ENCODE assay signal across 18 mouse cellular contexts in the genomic region with DNA sequence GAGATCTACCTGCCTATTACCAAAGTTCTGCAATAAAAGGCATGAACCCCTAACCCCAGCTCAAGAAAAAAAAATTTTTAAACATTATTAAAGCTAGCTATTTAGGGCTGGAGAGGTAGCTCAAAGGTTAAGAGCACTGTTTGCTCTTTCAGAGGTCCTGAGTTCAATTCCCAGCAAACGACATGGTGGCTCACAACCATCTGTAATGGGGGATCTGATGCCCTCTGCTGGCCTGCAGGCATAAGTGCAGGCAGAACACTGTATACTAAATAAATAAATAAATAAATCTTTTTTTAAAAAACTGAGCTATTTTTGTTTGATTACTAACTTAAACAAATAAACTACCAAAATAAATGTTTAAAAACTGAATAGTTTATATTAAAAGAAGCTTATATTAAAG.
DNase-seq lines count a peak whose midpoint lies in the region; ATAC-seq and TF ChIP-seq lines count a peak whose summit lies in the region.
"Had no signal": no experiment of that assay in that cellular context is flagged by ENCODE, and none has a peak within 500 bp of the region (broad histone marks: within the 10 kb centered on the region; RNA-seq: fewer than 3 reads in every experiment).

No protein-coding gene starts in this region.

- no peak for TF ChIP-seq POLR2A in ES-Bruce4 (IDR thresholded peaks at IDR 0.05; ENCODE audit: insufficient read depth, low read length)
- no peak for TF ChIP-seq POLR2A in olfactory bulb, adult 2 months (IDR thresholded peaks at IDR 0.05; ENCODE audit: insufficient read depth, low read depth, low read length)

- no peak for TF ChIP-seq EP300 in lung, postnatal 0 days (IDR thresholded peaks at IDR 0.05)
- no peak for TF ChIP-seq EP300 in ES-Bruce4 (IDR thresholded peaks at IDR 0.05; ENCODE audit: insufficient read depth, low read depth, low read length)

- no peak overlapping the region for H3K27ac ChIP-seq in hindbrain, postnatal 0 days
- no peak overlapping the region for H3K27ac ChIP-seq in hindbrain, embryonic 13.5 days
- H3K27ac ChIP-seq in lung, postnatal 0 days (ENCODE audit: low read length): no peak overlapping the region
- H3K27ac ChIP-seq in ES-Bruce4 (ENCODE audit: insufficient read depth, low read length): no peak overlapping the region
- H3K27ac ChIP-seq in olfactory bulb, adult 2 months (ENCODE audit: insufficient read depth, low read depth, low read length): no peak overlapping the region
- H3K27ac ChIP-seq: embryonic facial prominence, embryonic 13.5 days; forebrain, embryonic 12.5 days; hindbrain, embryonic 14.5 days; kidney, embryonic 15.5 days; limb, embryonic 12.5 days; midbrain, embryonic 15.5 days; neural tube, embryonic 13.5 days had no signal

- ATAC-seq in hindbrain, postnatal 0 days: no peak
- ATAC-seq in hindbrain, embryonic 13.5 days (ENCODE audit: low FRiP score): no peak
- ATAC-seq in lung, postnatal 0 days: no peak
- ATAC-seq: midbrain, embryonic 15.5 days had no signal

- H3K9ac ChIP-seq in hindbrain, postnatal 0 days (replicated peaks; ENCODE audit: low read length): no peak overlapping the region
- H3K9ac ChIP-seq in hindbrain, embryonic 13.5 days: no peak overlapping the region
- no peak overlapping the region for H3K9ac ChIP-seq in lung, postnatal 0 days (replicated peaks; ENCODE audit: low read depth)
- no peak overlapping the region for H3K9ac ChIP-seq in ES-Bruce4 (ENCODE audit: low read depth, poor library complexity, severe bottlenecking)
- H3K9ac ChIP-seq: embryonic facial prominence, embryonic 13.5 days; forebrain, embryonic 12.5 days; hindbrain, embryonic 14.5 days; kidney, embryonic 15.5 days; limb, embryonic 12.5 days; midbrain, embryonic 15.5 days; neural tube, embryonic 13.5 days had no signal

- no peaks in the 10 kb centered on the region for H3K9me3 ChIP-seq in hindbrain, postnatal 0 days (ENCODE audit: low read length)
- H3K9me3 ChIP-seq in hindbrain, embryonic 13.5 days: no peaks in the 10 kb centered on the region
- H3K9me3 ChIP-seq in lung, postnatal 0 days (ENCODE audit: low read length): no peaks in the 10 kb centered on the region
- H3K9me3 ChIP-seq in ES-Bruce4 (replicated peaks; ENCODE audit: control insufficient read depth, insufficient read depth, low read length, poor library complexity, severe bottlenecking): no peaks in the 10 kb centered on the region
- H3K9me3 ChIP-seq: embryonic facial prominence, embryonic 13.5 days; forebrain, embryonic 12.5 days; G1E; kidney, embryonic 15.5 days; limb, embryonic 12.5 days; midbrain, embryonic 15.5 days; neural tube, embryonic 13.5 days had no signal

- DNase-seq in hindbrain, postnatal 0 days (ENCODE audit: low spot score): no peak
- DNase-seq in lung, postnatal 0 days (ENCODE audit: low spot score): peak; percentile 28
- no peak for DNase-seq in lung, postnatal 25 days (ENCODE audit: low spot score)
- DNase-seq in adrenal gland, postnatal 25 days: no peak
- no peak for DNase-seq in adrenal gland, postnatal 36 days
- DNase-seq: cerebellum, postnatal 25 days; lung, postnatal 4 days had no signal

- peak; percentile 53 for TF ChIP-seq CTCF in hindbrain, postnatal 0 days (IDR thresholded peaks at IDR 0.05; ENCODE audit: low read depth)
- TF ChIP-seq CTCF in lung, postnatal 0 days (IDR thresholded peaks at IDR 0.05): peak; percentile 62
- peak; percentile 56 for TF ChIP-seq CTCF in ES-Bruce4 (IDR thresholded peaks at IDR 0.05; ENCODE audit: low read depth, low read length)
- peak; percentile 21; the same call in 1 of the 2 replicates for TF ChIP-seq CTCF in olfactory bulb, adult 2 months (IDR thresholded peaks at IDR 0.05; ENCODE audit: insufficient read depth, low read depth, low read length)

- 72% methylated on average over 1 of the region's 1 CpGs for WGBS in hindbrain, postnatal 0 days
- whole genome bisulfite sequencing in hindbrain, embryonic 13.5 days: 68% methylated on average over 1 of the region's 1 CpGs
- 71% methylated on average over 1 of the region's 1 CpGs for WGBS in lung, postnatal 0 days
- 53% methylated on average over 1 of the region's 1 CpGs for WGBS in olfactory bulb, adult 2 months

- no peaks in the 10 kb centered on the region for H3K36me3 ChIP-seq in hindbrain, postnatal 0 days (ENCODE audit: insufficient read depth, low read length)
- H3K36me3 ChIP-seq in hindbrain, embryonic 13.5 days: no peaks in the 10 kb centered on the region
- no peaks in the 10 kb centered on the region for H3K36me3 ChIP-seq in lung, postnatal 0 days (ENCODE audit: insufficient read depth, low read length)
- no peaks in the 10 kb centered on the region for H3K36me3 ChIP-seq in ES-Bruce4 (ENCODE audit: control insufficient read depth, insufficient read depth, low read length, poor library complexity, severe bottlenecking)
- H3K36me3 ChIP-seq: embryonic facial prominence, embryonic 13.5 days; forebrain, embryonic 12.5 days; G1E; kidney, embryonic 15.5 days; limb, embryonic 12.5 days; midbrain, embryonic 15.5 days; neural tube, embryonic 13.5 days had no signal

- no peaks in the 10 kb centered on the region for H3K4me1 ChIP-seq in hindbrain, postnatal 0 days (ENCODE audit: insufficient read depth, low read length)
- H3K4me1 ChIP-seq in hindbrain, embryonic 13.5 days (replicated peaks): peaks cover 2% of the 10 kb centered on the region
- no peaks in the 10 kb centered on the region for H3K4me1 ChIP-seq in lung, postnatal 0 days (ENCODE audit: insufficient read depth, low read depth, low read length)
- H3K4me1 ChIP-seq in ES-Bruce4 (ENCODE audit: control insufficient read depth, insufficient read depth, low read length): peaks cover 2% of the 10 kb centered on the region
- peaks cover 19% of the 10 kb centered on the region for H3K4me1 ChIP-seq in olfactory bulb, adult 2 months (ENCODE audit: control insufficient read depth, insufficient read depth, low read length)
- H3K4me1 ChIP-seq: midbrain, embryonic 15.5 days had no signal

- H3K4me2 ChIP-seq in hindbrain, postnatal 0 days (ENCODE audit: low read depth, low read length): no peak overlapping the region
- H3K4me2 ChIP-seq in hindbrain, embryonic 13.5 days: no peak overlapping the region
- no peak overlapping the region for H3K4me2 ChIP-seq in lung, postnatal 0 days (replicated peaks; ENCODE audit: low read depth, low read length)
- H3K4me2 ChIP-seq: embryonic facial prominence, embryonic 13.5 days; forebrain, embryonic 12.5 days; hindbrain, embryonic 14.5 days; kidney, embryonic 15.5 days; limb, embryonic 12.5 days; midbrain, embryonic 15.5 days; neural tube, embryonic 13.5 days had no signal

- H3K27me3 ChIP-seq in hindbrain, postnatal 0 days (ENCODE audit: insufficient read depth, low read length): no peaks in the 10 kb centered on the region
- H3K27me3 ChIP-seq in hindbrain, embryonic 13.5 days: no peaks in the 10 kb centered on the region
- H3K27me3 ChIP-seq in lung, postnatal 0 days (replicated peaks; ENCODE audit: insufficient read depth, low read length): no peaks in the 10 kb centered on the region
- no peaks in the 10 kb centered on the region for H3K27me3 ChIP-seq in ES-Bruce4 (ENCODE audit: control insufficient read depth, insufficient read depth, low read length, poor library complexity, severe bottlenecking)
- H3K27me3 ChIP-seq: embryonic facial prominence, embryonic 13.5 days; forebrain, embryonic 12.5 days; kidney, embryonic 15.5 days; limb, embryonic 12.5 days; midbrain, embryonic 15.5 days; neural tube, embryonic 13.5 days had no signal

- no peak overlapping the region for H3K4me3 ChIP-seq in hindbrain, postnatal 0 days (ENCODE audit: low read length)
- H3K4me3 ChIP-seq in hindbrain, embryonic 13.5 days: no peak overlapping the region
- no peak overlapping the region for H3K4me3 ChIP-seq in lung, postnatal 0 days (ENCODE audit: low read depth, low read length)
- H3K4me3 ChIP-seq in ES-Bruce4 (ENCODE audit: low read depth, low read length): no peak overlapping the region
- no peak overlapping the region for H3K4me3 ChIP-seq in olfactory bulb, adult 2 months (ENCODE audit: insufficient read depth, low read depth, low read length)
- H3K4me3 ChIP-seq: embryonic facial prominence, embryonic 13.5 days; forebrain, embryonic 12.5 days; kidney, embryonic 15.5 days; limb, embryonic 12.5 days; midbrain, embryonic 15.5 days; neural tube, embryonic 13.5 days had no signal
